Mouse (Mus musculus): Measurements from ENCODE around the gene Lipe. TPM values are rescaled to one million over a fixed set of nuclear protein-coding genes. Genes with fewer than 3 reads are reported as not detected.
"Not testable (repeated sequence)": the region's sequence is repeated elsewhere in the genome, so short reads cannot be mapped to it uniquely, and the experiment has no call there.

The Lipe gene
- polyA plus RNA-seq, 1 experiment from 2014 or later, result 10.3 TPM

DNA sequence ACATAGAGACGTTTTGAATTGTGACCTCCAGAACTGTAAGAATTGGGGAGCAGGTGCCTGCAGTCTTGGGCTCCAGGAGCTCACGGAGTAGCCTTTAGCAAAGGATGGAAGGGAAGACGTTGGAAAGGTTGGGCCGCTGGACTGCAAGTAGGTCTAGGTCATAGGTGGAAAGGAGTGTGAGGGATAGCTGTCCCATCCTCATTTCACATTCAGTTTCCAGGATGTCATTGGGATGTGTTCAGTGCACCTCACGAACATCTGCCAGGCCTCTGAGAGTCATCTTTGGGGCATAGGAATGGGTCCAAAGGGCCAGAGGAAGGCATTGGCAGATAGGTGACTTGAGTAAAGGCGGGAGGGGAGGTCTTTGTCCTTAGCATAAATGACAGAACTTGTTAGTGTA is 33.9 kb upstream of the Lipe start:
- Histone ChIP-seq H3K4me2 (replicated peaks; ENCODE audit: low read depth) (no peak overlapping the region), H3K4me3 (ENCODE audit: low read depth, low read length) (no peak overlapping the region), H3K9me3 (ENCODE audit: control insufficient read depth, low read length) (no peaks in the 10 kb centered on the region), H3K9ac (ENCODE audit: low read length) (no peak overlapping the region), H3K27me3 (ENCODE audit: control insufficient read depth, insufficient read depth, low read length) (no peaks in the 10 kb centered on the region), H3K36me3 (ENCODE audit: control insufficient read depth, insufficient read depth, low read length) (no peaks in the 10 kb centered on the region), H3K4me1 (replicated peaks; ENCODE audit: control insufficient read depth, insufficient read depth) (0 out of 2 replicates have a peak, but pooled peaks cover 7% of the 10 kb centered on the region), H3K27ac (replicated peaks) (peak overlapping the region; percentile 73)
- 88% methylated on average over 6 of the region's 6 CpGs for WGBS
- ATAC-seq (ENCODE audit: low FRiP score, low TSS enrichment), result no peak
- TF ChIP-seq CTCF (IDR thresholded peaks at IDR 0.05; ENCODE audit: low read depth), result no peak
- no peak for DNase-seq (ENCODE audit: low spot score)

DNA sequence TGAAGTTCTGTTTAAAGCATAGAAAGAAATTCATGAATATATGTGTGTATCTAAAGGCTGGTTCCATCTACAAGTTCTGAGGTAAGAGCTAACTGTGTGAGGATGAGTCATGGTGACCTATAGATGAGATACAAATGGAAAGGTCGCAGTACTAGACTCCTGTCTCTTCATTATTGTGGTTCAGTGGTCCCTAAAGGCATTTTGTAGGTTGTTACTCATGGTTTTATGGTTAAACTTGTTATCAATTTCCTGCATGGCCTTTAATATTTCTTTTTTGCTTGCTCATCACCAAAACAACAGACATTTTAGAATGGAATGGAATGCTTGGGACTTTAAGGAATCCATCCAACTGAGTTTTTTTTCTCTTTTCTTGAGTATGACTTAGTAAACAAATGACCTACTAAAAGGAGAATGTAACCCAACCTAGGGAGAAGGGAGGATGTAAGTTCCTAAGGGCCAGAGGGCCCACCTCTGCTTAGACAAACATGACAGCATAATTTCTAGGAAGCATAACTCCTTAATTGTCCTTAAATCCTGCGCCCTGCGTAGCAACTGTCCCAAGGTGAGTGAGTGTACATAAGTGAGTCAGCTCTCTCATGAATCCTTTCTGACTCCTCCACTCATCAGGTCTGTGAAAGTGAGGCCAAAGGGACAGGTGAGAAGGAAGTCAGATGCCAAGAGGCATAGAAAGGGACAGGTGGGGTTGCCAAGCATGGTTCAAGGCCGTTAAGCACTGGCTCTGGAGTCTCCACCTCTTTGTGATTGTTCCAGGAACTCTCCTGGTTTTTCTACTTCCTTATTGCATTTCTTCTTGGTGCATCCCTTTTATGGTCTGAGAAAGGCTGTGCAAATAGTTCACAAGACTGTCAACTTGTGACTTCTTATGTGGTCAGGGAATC is 31.6 kb upstream of the Lipe start:
- DNase-seq (ENCODE audit: low spot score), result no peak
- no peak overlapping the region for H3K4me2 ChIP-seq (replicated peaks; ENCODE audit: low read depth)
- no peaks in the 10 kb centered on the region for H3K36me3 ChIP-seq (ENCODE audit: control insufficient read depth, insufficient read depth, low read length)
- ATAC-seq (ENCODE audit: low FRiP score, low TSS enrichment), result peak; percentile 88
- 49% methylated on average over 4 of the region's 4 CpGs for WGBS
- no peaks in the 10 kb centered on the region for H3K27me3 ChIP-seq (ENCODE audit: control insufficient read depth, insufficient read depth, low read length)
- H3K27ac ChIP-seq (replicated peaks), result peak overlapping the region; percentile 45; the same call in 1 of the 2 replicates
- TF ChIP-seq CTCF (IDR thresholded peaks at IDR 0.05; ENCODE audit: low read depth) (no peak), EP300 (optimal IDR thresholded peaks at IDR 0.05) (no peak)
- H3K4me3 ChIP-seq (ENCODE audit: low read depth, low read length), result no peak overlapping the region
- H3K9ac ChIP-seq (ENCODE audit: low read length), result no peak overlapping the region
- H3K4me1 ChIP-seq (replicated peaks; ENCODE audit: control insufficient read depth, insufficient read depth), result 0 out of 2 replicates have a peak, but pooled peaks cover 3% of the 10 kb centered on the region
- H3K9me3 ChIP-seq (ENCODE audit: control insufficient read depth, low read length), result no peaks in the 10 kb centered on the region

DNA sequence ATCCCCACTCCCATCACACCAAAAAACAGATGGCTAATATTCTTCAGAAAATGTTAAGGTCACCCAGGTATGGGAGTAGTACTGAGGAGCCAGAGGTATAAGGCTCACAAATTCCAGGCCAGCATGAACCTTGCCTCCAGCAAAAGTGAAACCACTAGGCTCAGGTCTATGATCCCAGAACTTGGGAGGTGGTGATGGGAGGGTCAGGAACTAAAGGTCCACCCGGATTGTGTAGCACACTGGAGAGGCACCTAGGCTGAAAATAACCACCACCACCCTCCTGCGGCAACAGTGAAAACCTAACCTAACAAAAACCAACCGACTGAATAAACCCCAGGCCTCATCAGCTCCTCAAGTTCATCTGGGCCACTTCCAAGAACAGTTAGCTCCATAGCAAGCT is 29.8 kb upstream of the Lipe start:
- H3K4me1 ChIP-seq (replicated peaks; ENCODE audit: control insufficient read depth, insufficient read depth), result no peaks in the 10 kb centered on the region
- H3K9ac ChIP-seq (ENCODE audit: low read length), result no peak overlapping the region
- WGBS, result 72% methylated on average over 3 of the region's 3 CpGs
- TF ChIP-seq EP300 (optimal IDR thresholded peaks at IDR 0.05) (no peak), CTCF (IDR thresholded peaks at IDR 0.05; ENCODE audit: low read depth) (no peak)
- ATAC-seq (ENCODE audit: low FRiP score, low TSS enrichment) (no peak), DNase-seq (ENCODE audit: low spot score) (no peak)
- no peaks in the 10 kb centered on the region for H3K27me3 ChIP-seq (ENCODE audit: control insufficient read depth, insufficient read depth, low read length)
- no peaks in the 10 kb centered on the region for H3K9me3 ChIP-seq (ENCODE audit: control insufficient read depth, low read length)
- H3K36me3 ChIP-seq (ENCODE audit: control insufficient read depth, insufficient read depth, low read length), result no peaks in the 10 kb centered on the region
- H3K27ac ChIP-seq (replicated peaks), result no peak overlapping the region
- no peak overlapping the region for H3K4me3 ChIP-seq (ENCODE audit: low read depth, low read length)
- H3K4me2 ChIP-seq (replicated peaks; ENCODE audit: low read depth), result no peak overlapping the region

DNA sequence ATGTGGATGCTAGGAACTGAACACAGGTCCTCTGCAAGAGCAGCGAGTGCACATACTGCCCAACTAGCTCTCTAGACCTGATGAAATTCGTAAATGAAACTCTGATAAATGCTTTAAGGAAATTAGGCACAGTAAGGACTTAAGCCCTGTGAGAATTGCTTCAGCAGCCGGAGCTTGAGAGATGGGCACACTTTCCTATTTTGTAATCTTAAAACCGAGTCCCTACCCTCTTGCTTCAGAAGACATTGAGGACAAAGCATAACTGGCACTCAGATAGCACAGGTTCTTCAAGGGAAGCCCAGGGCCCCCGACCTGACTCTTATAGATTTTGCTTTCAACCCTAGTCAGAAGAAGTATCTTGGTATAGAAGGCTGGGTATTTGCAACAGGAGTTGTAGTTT is 28.6 kb upstream of the Lipe start:
- DNase-seq (ENCODE audit: low spot score), result no peak
- no peak overlapping the region for H3K9ac ChIP-seq (ENCODE audit: low read length)
- H3K4me2 ChIP-seq (replicated peaks; ENCODE audit: low read depth), result no peak overlapping the region
- H3K27me3 ChIP-seq (ENCODE audit: control insufficient read depth, insufficient read depth, low read length), result no peaks in the 10 kb centered on the region
- no peak overlapping the region for H3K4me3 ChIP-seq (ENCODE audit: low read depth, low read length)
- H3K4me1 ChIP-seq (replicated peaks; ENCODE audit: control insufficient read depth, insufficient read depth), result no peaks in the 10 kb centered on the region
- H3K27ac ChIP-seq (replicated peaks), result no peak overlapping the region
- no peaks in the 10 kb centered on the region for H3K9me3 ChIP-seq (ENCODE audit: control insufficient read depth, low read length)
- no peak for ATAC-seq (ENCODE audit: low FRiP score, low TSS enrichment)
- no peak for TF ChIP-seq EP300 (optimal IDR thresholded peaks at IDR 0.05)
- no peak for TF ChIP-seq CTCF (IDR thresholded peaks at IDR 0.05; ENCODE audit: low read depth)
- 81% methylated on average over 5 of the region's 5 CpGs for WGBS
- no peaks in the 10 kb centered on the region for H3K36me3 ChIP-seq (ENCODE audit: control insufficient read depth, insufficient read depth, low read length)

DNA sequence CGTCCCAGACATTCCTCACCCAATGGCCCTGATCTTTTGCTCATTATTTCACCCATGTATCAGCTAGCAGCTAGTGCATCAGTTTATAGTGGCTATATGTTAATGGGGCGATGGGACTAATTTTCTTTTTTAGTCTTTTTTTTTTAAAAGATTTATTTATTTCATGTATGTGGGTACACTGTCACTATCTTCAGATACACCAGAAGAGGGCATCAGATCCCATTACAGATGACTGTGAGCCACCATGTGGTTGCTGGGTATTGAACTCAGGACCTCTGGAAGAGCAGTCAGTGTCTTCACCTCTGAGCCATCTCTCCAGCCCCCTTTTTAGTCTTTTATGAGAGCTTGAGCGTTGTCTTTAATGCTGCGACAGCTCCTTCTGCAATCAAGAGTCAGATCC is 27.9 kb upstream of the Lipe start:
- not testable (repeated sequence) for H3K9me3 ChIP-seq (ENCODE audit: control insufficient read depth, low read length); H3K9ac ChIP-seq (ENCODE audit: low read length); H3K4me2 ChIP-seq (replicated peaks; ENCODE audit: low read depth); H3K27ac ChIP-seq (replicated peaks); H3K4me3 ChIP-seq (ENCODE audit: low read depth, low read length); H3K36me3 ChIP-seq (ENCODE audit: control insufficient read depth, insufficient read depth, low read length); ATAC-seq (ENCODE audit: low FRiP score, low TSS enrichment); H3K27me3 ChIP-seq (ENCODE audit: control insufficient read depth, insufficient read depth, low read length); H3K4me1 ChIP-seq (replicated peaks; ENCODE audit: control insufficient read depth, insufficient read depth); DNase-seq (ENCODE audit: low spot score)
- peak; percentile 38 for TF ChIP-seq CTCF (IDR thresholded peaks at IDR 0.05; ENCODE audit: low read depth)
- 90% methylated on average over 4 of the region's 4 CpGs for WGBS

DNA sequence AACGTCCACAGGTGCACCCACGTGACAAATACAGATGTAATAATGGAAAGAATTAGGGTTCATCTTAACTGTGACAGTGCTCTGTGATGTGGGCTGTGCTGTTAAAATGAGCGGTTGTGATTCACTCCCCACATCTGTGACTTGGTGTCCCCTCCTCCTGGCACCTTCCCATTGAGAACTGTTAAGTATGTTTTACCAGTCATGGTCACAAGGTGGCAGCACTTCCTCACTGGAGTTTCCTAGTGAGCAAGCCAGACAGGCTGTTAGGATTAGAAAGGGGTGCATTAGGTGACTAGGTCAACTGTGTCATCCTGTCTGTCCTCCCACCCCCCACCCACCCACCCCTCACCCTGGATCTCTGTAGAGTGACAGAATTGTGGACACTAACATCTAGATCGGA is 25.9 kb upstream of the Lipe start:
- TF ChIP-seq EP300 (optimal IDR thresholded peaks at IDR 0.05), result no peak
- TF ChIP-seq CTCF (IDR thresholded peaks at IDR 0.05; ENCODE audit: low read depth), result peak; percentile 90
- no peaks in the 10 kb centered on the region for H3K9me3 ChIP-seq (ENCODE audit: control insufficient read depth, low read length)
- H3K4me3 ChIP-seq (ENCODE audit: low read depth, low read length), result no peak overlapping the region
- H3K4me1 ChIP-seq (replicated peaks; ENCODE audit: control insufficient read depth, insufficient read depth), result no peaks in the 10 kb centered on the region
- H3K9ac ChIP-seq (ENCODE audit: low read length), result no peak overlapping the region
- DNase-seq (ENCODE audit: low spot score), result peak; percentile 82
- H3K36me3 ChIP-seq (ENCODE audit: control insufficient read depth, insufficient read depth, low read length), result no peaks in the 10 kb centered on the region
- H3K27me3 ChIP-seq (ENCODE audit: control insufficient read depth, insufficient read depth, low read length), result no peaks in the 10 kb centered on the region
- 34% methylated on average over 4 of the region's 4 CpGs for WGBS
- 0 out of 2 replicates have a peak, but pooled peaks have one; percentile 24 for ATAC-seq (ENCODE audit: low FRiP score, low TSS enrichment)
- no peak overlapping the region for H3K4me2 ChIP-seq (replicated peaks; ENCODE audit: low read depth)
- H3K27ac ChIP-seq (replicated peaks), result no peak overlapping the region
